Mouse (Mus musculus): Measurements from ENCODE around the gene Col6a5. TPM values are rescaled to one million over a fixed set of nuclear protein-coding genes. Genes with fewer than 3 reads are reported as not detected.
A peak's percentile ranks its signal among the peaks of the same experiment; 100 is the strongest.
"Not testable (repeated sequence)": the region's sequence is repeated elsewhere in the genome, so short reads cannot be mapped to it uniquely, and the experiment has no call there.

Gene Col6a5
- total RNA-seq, 1 experiment from 2014 or later, result 4.3 TPM

DNA sequence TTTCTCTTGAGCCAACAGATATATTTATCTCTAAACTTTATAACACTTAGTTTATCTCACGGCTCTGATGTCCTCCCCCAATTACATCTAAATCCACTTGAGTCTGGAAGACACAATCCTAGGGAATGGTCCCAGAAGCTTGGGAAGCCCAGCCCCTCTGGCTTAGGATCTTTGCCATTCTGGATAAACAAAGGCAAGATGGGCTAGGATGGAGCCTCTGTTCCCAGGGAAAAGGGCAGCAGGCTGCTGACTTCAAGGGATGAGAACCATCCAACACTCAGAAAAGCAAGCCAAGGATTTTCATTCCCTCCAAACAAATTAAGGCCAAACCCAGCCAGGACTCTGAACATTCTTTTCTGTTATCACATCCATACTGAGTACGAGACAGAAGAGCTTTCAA is 51.1 kb downstream of the Col6a5 start:
- no peak for DNase-seq

DNA sequence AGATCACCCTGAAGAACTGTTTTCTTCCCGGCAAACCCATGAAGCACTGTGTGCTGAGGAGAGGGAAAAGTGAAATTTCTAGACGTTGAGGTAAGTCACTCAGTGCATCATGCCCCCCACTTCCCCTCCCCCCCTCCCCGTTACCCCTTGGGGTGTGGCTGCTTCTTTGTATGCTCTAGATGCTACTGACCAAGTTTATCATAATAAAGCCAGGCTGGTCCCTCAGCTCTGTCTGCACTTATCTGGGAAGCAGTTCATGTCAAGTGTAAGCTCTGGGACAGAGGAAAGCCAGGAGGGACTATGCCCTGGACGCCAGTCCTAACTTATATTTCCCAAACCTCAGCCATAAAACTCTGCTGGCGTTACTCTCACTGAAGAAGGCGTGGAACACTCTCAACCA is 53.0 kb downstream of the Col6a5 start:
- DNase-seq, result no peak

DNA sequence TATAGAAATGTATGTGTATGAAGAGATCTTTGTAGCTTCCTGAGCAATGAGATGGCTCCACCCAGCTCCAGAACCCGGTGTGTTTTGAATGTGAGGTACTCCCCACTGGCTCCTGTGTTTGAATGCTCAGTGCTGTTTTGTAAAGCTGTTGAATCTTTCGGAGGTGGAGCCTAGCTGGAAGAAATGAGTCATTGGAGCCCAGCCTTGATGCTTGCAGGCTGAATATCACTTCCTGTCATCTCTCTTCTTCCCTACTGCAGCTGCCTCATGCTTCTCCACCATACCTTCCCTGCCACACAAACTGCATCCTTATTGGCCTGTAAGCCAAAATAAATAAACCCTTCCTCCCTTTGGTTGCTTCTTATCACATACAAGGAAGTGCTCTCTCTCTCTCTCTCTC is 72.9 kb downstream of the Col6a5 start:
- DNase-seq, result peak; percentile 34

GRCm38 (mm10) chr9:105884656-105885430 is 75.6 kb downstream of the Col6a5 start:
- DNase-seq, result no peak

- peak; percentile 38 for DNase-seq
These were observed 79.7 kb downstream of the Col6a5 start for GRCm38 (mm10) chr9:105880743-105881142.

DNA sequence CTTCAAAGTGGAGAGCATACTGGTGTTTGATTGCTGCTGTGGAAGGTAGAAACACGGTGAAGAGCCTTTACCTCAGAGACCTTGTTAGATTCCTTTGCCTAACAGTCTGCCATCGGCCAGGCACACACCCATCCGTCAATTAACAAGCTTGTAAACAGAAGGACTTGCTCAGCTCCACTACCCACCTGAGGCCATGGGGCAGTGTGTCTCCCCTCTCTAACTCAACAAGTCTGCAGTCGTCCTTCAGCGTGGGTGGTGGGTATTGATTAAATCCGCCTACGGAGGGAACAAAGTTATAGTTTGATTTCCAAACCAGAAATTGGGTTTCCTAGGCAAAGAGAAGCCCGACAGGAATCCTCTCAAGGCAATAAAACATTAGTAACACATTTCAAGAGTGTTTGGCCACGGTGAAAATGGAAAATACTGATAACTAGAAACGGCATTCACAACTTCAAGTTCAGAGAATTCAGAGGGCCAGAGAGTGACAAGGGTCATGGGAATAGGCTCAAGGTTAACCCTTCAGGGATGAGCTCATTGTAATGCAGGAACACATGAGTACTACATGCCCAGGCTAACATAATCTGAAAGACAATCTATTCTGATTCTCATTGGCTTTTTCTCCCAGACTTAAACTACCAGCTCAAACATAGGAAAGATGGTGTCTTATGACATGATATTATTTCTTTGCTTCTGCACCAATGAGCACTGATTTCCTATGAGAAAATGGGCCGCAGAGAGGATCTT is 81.9 kb downstream of the Col6a5 start:
- no peak for DNase-seq

- DNase-seq, result no peak
These were observed 84.3 kb downstream of the Col6a5 start for GRCm38 (mm10) chr9:105876124-105876523.

GRCm38 (mm10) chr9:105871643-105872042 is 88.8 kb downstream of the Col6a5 start:
- no peak for DNase-seq

DNA sequence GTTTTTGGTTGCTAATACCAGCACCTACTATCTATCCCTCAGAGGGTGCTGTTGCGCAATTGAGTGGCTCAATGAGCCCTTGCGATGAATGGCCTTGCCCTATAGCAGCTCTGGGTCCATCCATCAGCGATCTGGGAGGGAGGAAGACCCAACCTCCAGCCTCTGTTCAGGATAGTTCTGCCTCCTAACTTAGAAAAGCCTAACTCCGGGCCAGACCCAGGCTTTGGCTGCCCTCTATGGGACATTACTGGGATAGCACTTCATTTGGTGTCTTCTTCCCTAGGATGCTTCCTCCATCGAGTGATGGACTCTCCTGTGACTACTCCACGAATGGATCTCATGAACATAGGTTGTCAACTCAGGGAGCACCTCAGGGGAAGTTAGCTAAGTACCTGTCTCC is 102.7 kb downstream of the Col6a5 start:
- peak; percentile 79 for DNase-seq

DNA sequence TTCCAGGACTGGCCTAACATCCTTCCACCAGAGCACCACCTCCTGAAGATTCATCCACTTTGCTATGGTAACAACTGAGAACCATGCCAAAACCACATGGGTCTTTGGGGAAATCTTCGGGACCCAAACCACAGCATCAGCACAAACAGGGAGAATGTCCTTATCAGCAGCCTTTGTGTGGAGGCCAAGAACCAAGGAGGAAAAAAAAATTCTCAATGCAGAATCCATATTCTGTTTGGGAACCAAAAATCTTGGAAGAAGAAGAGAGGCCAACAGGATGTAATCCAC is 107.7 kb downstream of the Col6a5 start:
- DNase-seq, result no peak

GRCm38 (mm10) chr9:105852015-105852777 is 108.2 kb downstream of the Col6a5 start:
- no peak for DNase-seq

DNA sequence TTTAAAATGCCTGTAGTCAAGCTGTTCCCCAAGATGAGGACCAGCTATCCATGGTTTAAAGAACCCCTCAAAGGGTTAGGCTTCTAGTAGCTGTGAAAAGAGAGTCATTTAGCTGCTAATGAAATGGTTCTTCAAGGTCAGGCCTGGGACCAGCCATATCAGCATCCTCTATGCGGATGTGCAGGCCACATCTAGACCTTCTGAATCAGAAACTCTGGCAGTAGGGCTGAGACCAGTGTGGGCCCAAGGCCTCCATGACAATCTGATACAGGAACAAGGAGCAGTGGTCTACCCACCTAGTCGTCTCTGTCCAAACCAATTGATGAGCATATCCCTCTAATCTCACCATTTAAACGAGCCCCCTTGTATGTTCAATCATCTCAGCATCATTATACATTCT is 109.4 kb downstream of the Col6a5 start:
- no peak for DNase-seq

DNA sequence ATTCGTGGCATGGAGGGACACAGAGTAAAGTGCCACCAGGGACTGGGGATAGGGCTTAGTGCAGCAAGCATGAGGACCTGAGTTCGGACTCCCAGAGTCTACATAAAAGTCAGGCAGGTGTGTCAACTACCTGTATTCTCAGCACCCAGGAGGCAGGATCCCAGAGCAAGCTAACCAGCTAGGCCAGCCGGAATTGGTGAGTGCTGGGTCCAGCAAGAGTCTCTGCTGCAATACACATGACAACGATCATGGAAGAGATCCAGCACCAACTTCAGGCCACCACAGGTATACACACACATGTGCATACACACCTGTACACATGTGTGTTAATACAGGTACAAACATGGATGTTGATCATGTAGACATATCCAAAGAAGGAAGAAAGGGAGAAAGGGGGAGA is 112.0 kb downstream of the Col6a5 start:
- DNase-seq, result no peak

DNA sequence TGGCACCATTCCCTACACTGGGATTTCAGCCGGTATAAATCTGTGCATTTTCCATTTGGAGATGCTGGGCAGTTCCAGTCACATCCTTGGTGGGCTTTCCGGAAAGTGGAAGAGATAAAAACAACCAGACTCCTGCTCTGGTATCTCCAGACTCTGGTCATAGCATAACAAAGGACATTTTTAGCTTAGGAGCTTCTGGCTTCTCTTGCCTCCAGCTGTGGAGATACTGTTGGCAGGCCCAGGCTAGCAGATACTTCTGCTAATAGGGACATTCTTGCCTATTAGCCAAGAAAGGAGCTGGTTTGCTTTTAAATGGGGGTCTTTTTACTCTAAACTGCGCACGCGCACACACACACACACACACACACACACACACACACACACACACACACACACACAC is 113.2 kb downstream of the Col6a5 start:
- no peak for DNase-seq

DNA sequence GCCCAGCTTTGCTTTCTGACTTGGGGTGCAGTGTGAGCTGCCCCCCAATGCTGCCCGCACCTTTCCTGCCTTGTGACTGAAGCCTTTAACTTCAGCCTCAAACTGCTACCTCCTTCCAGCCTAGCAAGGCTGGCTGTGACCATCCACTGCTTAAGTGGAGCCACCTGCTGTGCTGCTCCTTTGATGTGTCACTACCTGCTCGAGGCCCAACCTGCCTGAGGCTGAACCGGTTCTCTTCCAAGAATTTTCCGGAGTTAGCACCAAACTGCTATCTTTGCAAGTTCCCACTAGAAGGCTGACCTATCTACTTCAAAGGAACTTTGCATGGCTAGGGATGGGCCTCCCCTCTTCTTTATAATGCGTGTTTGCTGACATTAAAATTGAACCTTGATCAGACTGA is 119.1 kb downstream of the Col6a5 start:
- DNase-seq, result not testable (repeated sequence)

- DNase-seq, result no peak
These were observed 121.3 kb downstream of the Col6a5 start for GRCm38 (mm10) chr9:105839147-105839515.

DNA sequence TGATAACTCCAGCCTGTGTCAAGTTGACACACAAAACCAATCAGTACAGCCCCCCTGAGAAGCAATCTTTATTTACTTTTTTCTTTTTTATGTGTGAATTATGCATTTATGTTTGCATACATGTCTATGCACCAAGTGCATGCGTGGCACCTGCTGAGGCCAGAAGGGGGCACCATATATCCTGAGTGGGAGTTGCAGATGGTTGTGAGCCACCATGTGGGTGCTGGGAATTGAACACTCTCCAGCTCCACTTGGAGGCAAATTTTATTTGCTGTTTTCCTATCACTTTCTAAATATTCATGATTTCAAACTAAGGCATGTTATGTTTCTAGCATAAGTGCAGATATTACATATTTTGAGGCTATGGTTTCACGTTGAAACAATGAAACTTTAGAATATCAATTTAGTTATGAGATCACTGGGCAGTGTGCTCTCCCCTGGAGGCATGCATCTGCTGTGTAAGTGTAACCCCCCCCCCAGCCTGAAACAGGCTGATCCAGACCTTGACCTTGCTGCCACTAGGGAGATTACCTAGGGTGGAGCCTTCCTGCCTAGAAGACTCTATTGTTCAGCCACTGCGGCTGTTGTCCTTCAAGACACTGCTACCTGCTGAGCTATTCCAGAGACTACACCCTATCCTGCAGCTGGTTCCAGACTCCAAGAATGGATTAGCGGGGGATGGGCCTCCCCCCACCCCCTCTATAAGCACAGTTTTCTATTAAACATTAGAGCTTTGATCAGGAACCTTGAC is 121.9 kb downstream of the Col6a5 start:
- no peak for DNase-seq

GRCm38 (mm10) chr9:105835587-105835986 is 124.9 kb downstream of the Col6a5 start:
- DNase-seq, result no peak

GRCm38 (mm10) chr9:105834799-105835198 is 125.6 kb downstream of the Col6a5 start:
- no peak for DNase-seq

GRCm38 (mm10) chr9:105831291-105831690 is 129.2 kb downstream of the Col6a5 start:
- no peak for DNase-seq

- DNase-seq, result no peak
These were observed 132.6 kb downstream of the Col6a5 start, which contains the start of gene Col6a6 for GRCm38 (mm10) chr9:105827791-105828385. TSS of gene Col6a6 (minus strand) at chr9:105828160.

- DNase-seq, result peak; percentile 19
These were observed 133.3 kb downstream of the Col6a5 start for GRCm38 (mm10) chr9:105827076-105827647.

All from adrenal gland, postnatal 14 days (tissue).